Mouse (Mus musculus): ENCODE results near the gene Msn. TPM values are rescaled to one million over a fixed set of nuclear protein-coding genes. Genes with fewer than 3 reads are reported as not detected.
A peak's percentile ranks its signal among the peaks of the same experiment; 100 is the strongest.

The Msn gene
- polyA plus RNA-seq (2014; fragmentation: Nextera tagmentation; extraction: Ambion mirVana), result 39.5 and 45.1 TPM in 2 replicates

- DNase-seq (ENCODE audit: low spot score), result peak; percentile 41
- H3K9me3 ChIP-seq (replicated peaks; ENCODE audit: control insufficient read depth, low read length), result no peaks in the 10 kb centered on the region
- peak within 1 kb of the TSS; percentile 36 for H3K4me3 ChIP-seq (ENCODE audit: low read depth, low read length)
- 32% methylated on average over 43 of the region's 44 CpGs for WGBS
- ATAC-seq, result peak; percentile 84
- no peaks in the 10 kb centered on the region for H3K36me3 ChIP-seq (ENCODE audit: control insufficient read depth, insufficient read depth, low read length)
- peak within 1 kb of the TSS; percentile 46 for H3K9ac ChIP-seq (ENCODE audit: low read length)
- H3K27me3 ChIP-seq (replicated peaks; ENCODE audit: control insufficient read depth, insufficient read depth, low read length), result no peaks in the 10 kb centered on the region
- H3K27ac ChIP-seq (ENCODE audit: low read depth, low read length), result no peak within 1 kb of the TSS
- H3K4me2 ChIP-seq (ENCODE audit: low read length), result peak within 1 kb of the TSS; percentile 56
- H3K4me1 ChIP-seq (ENCODE audit: control insufficient read depth, insufficient read depth, low read length), result no peaks in the 10 kb centered on the region
Observed at GRCm38 (mm10) chrX:96095509-96096499, at the start of gene Msn. Gene Msn (plus strand): TSS chrX:96096042.

GRCm38 (mm10) chrX:96052798-96053197, 43.0 kb upstream of the Msn start:
- 89% methylated on average over 1 of the region's 1 CpGs for WGBS
- no peak for ATAC-seq

GRCm38 (mm10) chrX:96077747-96078146, 18.1 kb upstream of the Msn start:
- H3K4me3 ChIP-seq (ENCODE audit: low read depth, low read length), result no peak overlapping the region
- ATAC-seq (no peak), DNase-seq (ENCODE audit: low spot score) (no peak)
- H3K4me1 ChIP-seq (ENCODE audit: control insufficient read depth, insufficient read depth, low read length), result no peaks in the 10 kb centered on the region
- H3K4me2 ChIP-seq (ENCODE audit: low read length), result no peak overlapping the region
- no peaks in the 10 kb centered on the region for H3K36me3 ChIP-seq (ENCODE audit: control insufficient read depth, insufficient read depth, low read length)
- no peaks in the 10 kb centered on the region for H3K9me3 ChIP-seq (replicated peaks; ENCODE audit: control insufficient read depth, low read length)
- H3K27ac ChIP-seq (ENCODE audit: low read depth, low read length), result no peak overlapping the region
- no peak overlapping the region for H3K9ac ChIP-seq (ENCODE audit: low read length)
- H3K27me3 ChIP-seq (replicated peaks; ENCODE audit: control insufficient read depth, insufficient read depth, low read length), result no peaks in the 10 kb centered on the region

More at GRCm38 (mm10) chrX:96052798-96053197, 43.0 kb upstream of the Msn start:
- no peaks in the 10 kb centered on the region for H3K27me3 ChIP-seq (replicated peaks; ENCODE audit: control insufficient read depth, insufficient read depth, low read length)
- H3K36me3 ChIP-seq (ENCODE audit: control insufficient read depth, insufficient read depth, low read length), result no peaks in the 10 kb centered on the region
- no peaks in the 10 kb centered on the region for H3K9me3 ChIP-seq (replicated peaks; ENCODE audit: control insufficient read depth, low read length)
- no peak overlapping the region for H3K27ac ChIP-seq (ENCODE audit: low read depth, low read length)
- H3K4me2 ChIP-seq (ENCODE audit: low read length), result no peak overlapping the region
- no peaks in the 10 kb centered on the region for H3K4me1 ChIP-seq (ENCODE audit: control insufficient read depth, insufficient read depth, low read length)
- H3K9ac ChIP-seq (ENCODE audit: low read length), result no peak overlapping the region
- no peak overlapping the region for H3K4me3 ChIP-seq (ENCODE audit: low read depth, low read length)
- no peak for DNase-seq (ENCODE audit: low spot score)

GRCm38 (mm10) chrX:96086259-96086658, 9.6 kb upstream of the Msn start:
- ATAC-seq, result no peak
- H3K9me3 ChIP-seq (replicated peaks; ENCODE audit: control insufficient read depth, low read length), result no peaks in the 10 kb centered on the region
- no peak overlapping the region for H3K27ac ChIP-seq (ENCODE audit: low read depth, low read length)
- WGBS, result 39% methylated on average over 2 of the region's 2 CpGs
- H3K9ac ChIP-seq (ENCODE audit: low read length), result no peak overlapping the region
- DNase-seq (ENCODE audit: low spot score), result no peak
- H3K4me2 ChIP-seq (ENCODE audit: low read length), result no peak overlapping the region
- H3K36me3 ChIP-seq (ENCODE audit: control insufficient read depth, insufficient read depth, low read length), result no peaks in the 10 kb centered on the region
- H3K4me1 ChIP-seq (ENCODE audit: control insufficient read depth, insufficient read depth, low read length), result no peaks in the 10 kb centered on the region
- H3K27me3 ChIP-seq (replicated peaks; ENCODE audit: control insufficient read depth, insufficient read depth, low read length), result no peaks in the 10 kb centered on the region
- H3K4me3 ChIP-seq (ENCODE audit: low read depth, low read length), result no peak overlapping the region

- H3K27me3 ChIP-seq (replicated peaks; ENCODE audit: control insufficient read depth, insufficient read depth, low read length), result no peaks in the 10 kb centered on the region
- H3K36me3 ChIP-seq (ENCODE audit: control insufficient read depth, insufficient read depth, low read length), result no peaks in the 10 kb centered on the region
- peak overlapping the region; percentile 56 for H3K4me2 ChIP-seq (ENCODE audit: low read length)
- 28% methylated on average over 15 of the region's 15 CpGs for WGBS
- no peak overlapping the region for H3K27ac ChIP-seq (ENCODE audit: low read depth, low read length)
- peak overlapping the region; percentile 46 for H3K9ac ChIP-seq (ENCODE audit: low read length)
- ATAC-seq (peak; percentile 47), DNase-seq (ENCODE audit: low spot score) (peak; percentile 46)
- H3K4me1 ChIP-seq (ENCODE audit: control insufficient read depth, insufficient read depth, low read length), result no peaks in the 10 kb centered on the region
- H3K4me3 ChIP-seq (ENCODE audit: low read depth, low read length), result peak overlapping the region; percentile 36
- no peaks in the 10 kb centered on the region for H3K9me3 ChIP-seq (replicated peaks; ENCODE audit: control insufficient read depth, low read length)
Observed at GRCm38 (mm10) chrX:96096513-96097210, 820 bp downstream of the Msn start.

- H3K9me3 ChIP-seq (replicated peaks; ENCODE audit: control insufficient read depth, low read length), result no peaks in the 10 kb centered on the region
- no peak overlapping the region for H3K27ac ChIP-seq (ENCODE audit: low read depth, low read length)
- H3K4me1 ChIP-seq (ENCODE audit: control insufficient read depth, insufficient read depth, low read length), result no peaks in the 10 kb centered on the region
- no peak overlapping the region for H3K9ac ChIP-seq (ENCODE audit: low read length)
- DNase-seq (ENCODE audit: low spot score), result no peak
- H3K4me2 ChIP-seq (ENCODE audit: low read length), result peak overlapping the region; percentile 56
- ATAC-seq, result no peak
- no peaks in the 10 kb centered on the region for H3K36me3 ChIP-seq (ENCODE audit: control insufficient read depth, insufficient read depth, low read length)
- H3K27me3 ChIP-seq (replicated peaks; ENCODE audit: control insufficient read depth, insufficient read depth, low read length), result no peaks in the 10 kb centered on the region
- WGBS, result 46% methylated on average over 5 of the region's 5 CpGs
- peak overlapping the region; percentile 36; the same call in 1 of the 2 replicates for H3K4me3 ChIP-seq (ENCODE audit: low read depth, low read length)
Observed at GRCm38 (mm10) chrX:96097491-96097970, 1.7 kb downstream of the Msn start.

GRCm38 (mm10) chrX:96099003-96099402, 3.2 kb downstream of the Msn start:
- no peak for DNase-seq (ENCODE audit: low spot score)
- WGBS, result 85% methylated on average over 2 of the region's 2 CpGs
- no peak overlapping the region for H3K9ac ChIP-seq (ENCODE audit: low read length)
- H3K9me3 ChIP-seq (replicated peaks; ENCODE audit: control insufficient read depth, low read length), result no peaks in the 10 kb centered on the region
- ATAC-seq, result no peak
- H3K4me2 ChIP-seq (ENCODE audit: low read length), result no peak overlapping the region
- H3K27me3 ChIP-seq (replicated peaks; ENCODE audit: control insufficient read depth, insufficient read depth, low read length), result no peaks in the 10 kb centered on the region
- H3K4me3 ChIP-seq (ENCODE audit: low read depth, low read length), result no peak overlapping the region
- H3K36me3 ChIP-seq (ENCODE audit: control insufficient read depth, insufficient read depth, low read length), result no peaks in the 10 kb centered on the region
- H3K27ac ChIP-seq (ENCODE audit: low read depth, low read length), result no peak overlapping the region
- no peaks in the 10 kb centered on the region for H3K4me1 ChIP-seq (ENCODE audit: control insufficient read depth, insufficient read depth, low read length)

- ATAC-seq (no peak), DNase-seq (ENCODE audit: low spot score) (no peak)
- Histone ChIP-seq H3K4me1 (ENCODE audit: control insufficient read depth, insufficient read depth, low read length) (no peaks in the 10 kb centered on the region), H3K27me3 (replicated peaks; ENCODE audit: control insufficient read depth, insufficient read depth, low read length) (no peaks in the 10 kb centered on the region), H3K27ac (ENCODE audit: low read depth, low read length) (no peak overlapping the region), H3K36me3 (ENCODE audit: control insufficient read depth, insufficient read depth, low read length) (no peaks in the 10 kb centered on the region), H3K9me3 (replicated peaks; ENCODE audit: control insufficient read depth, low read length) (no peaks in the 10 kb centered on the region), H3K4me2 (ENCODE audit: low read length) (no peak overlapping the region), H3K4me3 (ENCODE audit: low read depth, low read length) (no peak overlapping the region), H3K9ac (ENCODE audit: low read length) (no peak overlapping the region)
- 74% methylated on average over 3 of the region's 3 CpGs for WGBS
Observed at GRCm38 (mm10) chrX:96107427-96108291, 11.8 kb downstream of the Msn start.

Measured in forebrain, embryonic 14.5 days (tissue).